Mouse (Mus musculus) gastrocnemius, adult 2 months (tissue): ENCODE data around the gene Atp5f1. TPM values are rescaled to one million over a fixed set of nuclear protein-coding genes. Genes with fewer than 3 reads are reported as not detected.
"Not testable (repeated sequence)": the region's sequence is repeated elsewhere in the genome, so short reads cannot be mapped to it uniquely, and the experiment has no call there.

Experiments used
- DNase-seq: peaks from one replicate; pipeline ENCODE4 v3.0.0; 2022
- H3K27ac ChIP-seq: fragments of 200-600 bp; 2 replicates; pipeline ENCODE4 v1.8.1; 2022; ENCODE audit warnings: mild to moderate bottlenecking
- H3K4me3 ChIP-seq: fragments of 200-600 bp; 2 replicates; pipeline ENCODE4 v1.8.1; 2022; ENCODE audit warnings: mild to moderate bottlenecking, moderate library complexity
- CTCF ChIP-seq: fragments of 200-600 bp; IDR thresholded peaks from 2 replicates; pipeline ENCODE4 v1.8.1; 2022; ENCODE audit warnings: antibody characterized with exemption, mild to moderate bottlenecking, moderate library complexity
- intact Hi-C: fragments of 180-260 bp; cut with DNase I; formaldehyde crosslinking; loops from one replicate; pipeline ENCODE4 v1.15.1; 2025
- long read RNA-seq, 2 experiments: library from polyadenylated mRNA; stranded (forward); transcript quantifications; one replicate each; pipeline ENCODE4 v2.0.0; 2021
- total RNA-seq, 2 experiments: library from RNA; stranded (reverse); gene quantifications; 2 replicates each; pipeline ENCODE4 v1.2.3; 2021

Atp5f1 gene
- 100 to 1,000 TPM; 520 to 826 TPM for total RNA-seq
- long read RNA-seq, experiment 1, partial matches to known transcripts, result 1,082 of 1,122 reads
- long read RNA-seq, experiment 1, other reads (novel, unspliced or antisense), result 39 of 1,122 reads
- long read RNA-seq, experiment 2, partial matches to known transcripts, result 1,160 of 1,198 reads
- long read RNA-seq, experiment 2, other reads (novel, unspliced or antisense), result 37 of 1,198 reads

- H3K27ac ChIP-seq, result peak within 1 kb of the TSS; percentile 100
- no peak for DNase-seq
- TF ChIP-seq CTCF, result no peak
- intact Hi-C loops, result loop anchor here (5.0 to 10.0 kb wide), 3 partner anchors 273 to 1515 kb away; partner anchors contain the start of genes Cept1, Ddx20 and Dram2
- H3K4me3 ChIP-seq, result peak within 1 kb of the TSS; percentile 99
Measured at GRCm38 (mm10) chr3:105959999-105960398, at the start of gene Atp5f1. Gene Atp5f1 (minus strand): TSS chr3:105960099.

GRCm38 (mm10) chr3:106003360-106003759, 43.5 kb upstream of the Atp5f1 start:
- DNase-seq, H3K4me3 ChIP-seq, intact Hi-C loops, H3K27ac ChIP-seq: not testable (repeated sequence)

- TF ChIP-seq CTCF, result no peak
- H3K4me3 ChIP-seq, result peak overlapping the region; percentile 17; the same call in 1 of the 2 replicates
Measured at GRCm38 (mm10) chr3:106001416-106002370, 41.8 kb upstream of the Atp5f1 start.

GRCm38 (mm10) chr3:106000707-106001375, 40.9 kb upstream of the Atp5f1 start:
- no peak for DNase-seq
- intact Hi-C loops, result no loop called here
- no peak for TF ChIP-seq CTCF
- Histone ChIP-seq H3K4me3 (0 out of 2 replicates have a peak overlapping the region, but pooled peaks have one; percentile 17), H3K27ac (no peak overlapping the region)

More at GRCm38 (mm10) chr3:106001416-106002370, 41.8 kb upstream of the Atp5f1 start:
- H3K27ac ChIP-seq, result no peak overlapping the region
- intact Hi-C loops, result no loop called here
- DNase-seq, result peak; percentile 23

- intact Hi-C loops, result loop anchor here (5.0 kb wide), 1 partner anchor 453 kb away; no protein-coding TSS in a partner anchor
- Histone ChIP-seq H3K27ac (no peak overlapping the region), H3K4me3 (no peak overlapping the region)
- DNase-seq, result no peak
- no peak for TF ChIP-seq CTCF
Measured at GRCm38 (mm10) chr3:105994730-105995129, 34.8 kb upstream of the Atp5f1 start.

GRCm38 (mm10) chr3:105991653-105992283, 31.9 kb upstream of the Atp5f1 start:
- no peak overlapping the region for H3K27ac ChIP-seq
- peak; percentile 32 for DNase-seq
- intact Hi-C loops, result loop anchor here (5.0 kb wide), 1 partner anchor 456 kb away; no protein-coding TSS in a partner anchor
- no peak overlapping the region for H3K4me3 ChIP-seq
- peak; percentile 82 for TF ChIP-seq CTCF

- not testable (repeated sequence) for H3K4me3 ChIP-seq, DNase-seq, H3K27ac ChIP-seq
- intact Hi-C loops, result loop anchor here (5.0 kb wide), 1 partner anchor 458 kb away; no protein-coding TSS in a partner anchor
Measured at GRCm38 (mm10) chr3:105989611-105990010, 29.7 kb upstream of the Atp5f1 start.

GRCm38 (mm10) chr3:105974174-105974573, 14.3 kb upstream of the Atp5f1 start:
- no peak overlapping the region for H3K4me3 ChIP-seq
- no peak for DNase-seq
- intact Hi-C loops, result no loop called here
- no peak for TF ChIP-seq CTCF
- no peak overlapping the region for H3K27ac ChIP-seq

- Histone ChIP-seq H3K27ac (no peak within 1 kb of the TSS), H3K4me3 (no peak within 1 kb of the TSS)
- no peak for DNase-seq
- intact Hi-C loops, result no loop called here
- TF ChIP-seq CTCF, result no peak
Measured at GRCm38 (mm10) chr3:105973411-105973810, 13.5 kb upstream of the Atp5f1 start, which contains the start of gene Ovgp1. Gene Ovgp1 (plus strand): TSS chr3:105973711.

- intact Hi-C loops, result no loop called here
- TF ChIP-seq CTCF, result no peak
- DNase-seq, result no peak
- Histone ChIP-seq H3K27ac (no peak overlapping the region), H3K4me3 (no peak overlapping the region)
Measured at GRCm38 (mm10) chr3:105971831-105972446, 12.0 kb upstream of the Atp5f1 start.

- TF ChIP-seq CTCF, result peak; percentile 39
- Histone ChIP-seq H3K4me3 (no peak overlapping the region), H3K27ac (no peak overlapping the region)
- intact Hi-C loops, result loop anchor here (10.0 kb wide), 1 partner anchor 584 kb away; the partner anchor contains the start of genes Cept1 and Dram2
- DNase-seq, result no peak
Measured at GRCm38 (mm10) chr3:105960700-105961099, 801 bp upstream of the Atp5f1 start.
